Mouse (Mus musculus): ENCODE results near the gene Rhbdd3.
"Not testable (repeated sequence)": the region's sequence is repeated elsewhere in the genome, so short reads cannot be mapped to it uniquely, and the experiment has no call there.

Gene Rhbdd3

DNA sequence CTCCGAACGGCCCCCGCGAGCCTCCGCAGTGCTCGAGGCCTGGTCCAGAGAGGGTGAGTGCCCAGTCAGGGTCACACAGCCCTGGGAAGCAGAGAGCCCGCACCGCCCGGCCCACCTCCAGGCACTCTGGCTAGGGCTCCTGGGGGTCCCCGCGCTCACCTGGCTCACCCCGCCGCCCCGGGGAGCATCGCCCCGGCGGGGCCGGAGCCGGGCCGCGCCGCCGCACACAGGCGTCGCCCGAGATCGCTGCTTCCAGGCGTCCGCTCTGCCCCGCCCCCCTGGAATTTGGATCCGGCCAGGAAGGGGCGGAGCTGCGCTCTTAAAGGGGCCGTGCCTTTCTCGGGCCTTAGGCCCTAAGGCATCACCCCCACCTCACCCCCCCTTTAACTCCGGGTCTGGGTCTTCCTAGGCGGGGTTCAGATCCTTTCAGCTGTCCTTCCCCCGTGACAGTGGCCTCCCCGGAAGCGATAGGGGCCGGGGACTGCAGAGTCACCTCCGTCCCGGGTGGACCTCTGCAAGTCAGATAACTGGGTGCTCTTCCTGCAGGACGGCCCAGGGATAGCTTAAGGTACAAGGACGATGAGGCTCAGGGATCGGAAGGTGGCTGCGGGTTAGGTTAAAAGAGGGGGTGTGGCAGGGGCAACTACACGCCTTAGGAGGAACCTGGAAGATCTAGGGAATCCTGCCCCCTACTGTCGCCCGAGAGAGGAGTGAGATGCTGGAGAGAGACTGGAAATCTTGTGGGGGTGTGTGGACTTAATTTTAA is 33.5 kb upstream of the Rhbdd3 start, which contains the start of gene Gas2l1:
TSS of gene Gas2l1 (minus strand) at position 272 of the 766 bp plus-strand sequence.
- peak; percentile 87 to 92 for DNase-seq

DNA sequence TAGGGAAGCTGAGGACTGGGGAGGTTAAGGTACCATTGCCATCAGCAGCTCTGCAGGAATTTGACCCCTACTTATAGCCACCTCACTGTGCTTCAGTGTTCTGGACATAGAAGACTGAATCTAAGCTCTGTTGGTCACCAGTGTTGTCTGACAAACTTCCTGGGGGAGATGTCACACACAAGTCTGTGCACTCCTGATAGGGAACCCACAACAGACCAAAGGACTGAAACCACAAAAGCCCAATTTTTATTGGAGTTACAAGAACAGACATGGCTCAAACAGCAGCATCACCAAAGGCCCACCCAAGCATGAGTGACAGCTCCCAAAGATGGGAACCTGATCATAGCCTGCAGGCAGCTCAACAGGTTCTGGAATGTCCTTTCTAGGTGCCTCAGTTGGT is 31.7 kb upstream of the Rhbdd3 start:
- DNase-seq, result no peak

DNA sequence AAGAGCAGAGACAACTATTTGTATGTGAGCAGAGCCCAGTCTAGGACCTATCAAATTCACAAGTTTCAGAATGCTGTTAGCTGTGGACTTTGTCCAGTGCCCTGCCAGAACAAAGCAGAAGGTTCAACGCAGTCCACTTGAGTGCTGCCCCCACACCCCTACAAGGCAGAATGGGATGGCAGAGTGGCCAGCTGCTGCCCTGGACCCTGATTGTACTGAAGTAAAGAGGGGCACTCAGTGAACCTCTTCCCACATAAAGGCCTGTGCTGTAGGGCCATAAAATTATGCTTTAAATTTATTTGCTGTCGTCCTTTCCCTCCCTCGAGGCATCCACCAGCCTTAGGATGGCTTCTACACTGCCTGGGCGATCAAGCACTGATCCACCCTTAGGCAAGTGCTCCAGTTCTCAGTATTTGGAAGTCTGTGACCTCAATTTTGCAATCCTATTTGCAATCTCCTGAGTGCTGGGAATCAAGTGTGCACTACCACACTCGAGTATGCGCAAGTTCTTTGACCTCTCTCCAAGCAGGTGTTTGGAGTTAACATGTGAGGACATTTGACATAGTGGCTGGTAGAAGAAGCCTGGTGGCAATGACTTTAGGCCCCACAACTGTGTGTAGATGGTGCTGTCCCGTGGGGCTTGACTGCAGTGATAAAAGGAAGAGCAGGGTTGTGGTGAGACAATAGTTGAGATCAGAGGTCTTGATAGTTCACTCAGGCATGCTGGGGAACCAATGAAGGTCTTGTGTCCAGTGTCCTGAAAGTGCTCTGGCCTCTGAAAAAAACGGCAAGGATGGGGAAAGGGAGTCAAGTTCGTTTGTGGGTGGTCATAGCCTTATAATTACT is 30.4 kb upstream of the Rhbdd3 start:
- no peak for DNase-seq

DNA sequence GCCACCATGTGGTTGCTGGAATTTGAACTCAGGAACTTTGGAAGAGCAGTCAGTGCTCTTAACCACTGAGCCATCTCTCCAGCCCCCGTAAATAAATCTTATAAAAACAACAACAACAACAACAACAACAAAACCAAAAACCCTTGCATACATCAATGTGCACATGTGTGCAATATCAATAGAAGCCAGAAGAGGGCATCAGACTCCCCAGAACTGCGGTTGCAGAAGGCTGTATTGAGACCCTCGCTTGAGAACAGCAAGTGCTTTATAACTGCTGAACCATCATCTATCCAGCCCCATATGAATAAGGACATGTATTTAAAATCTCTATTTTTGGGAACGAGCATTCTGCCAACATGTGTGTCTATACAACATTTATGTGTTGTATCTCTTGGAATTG is 23.8 kb upstream of the Rhbdd3 start:
- no peak for DNase-seq

DNA sequence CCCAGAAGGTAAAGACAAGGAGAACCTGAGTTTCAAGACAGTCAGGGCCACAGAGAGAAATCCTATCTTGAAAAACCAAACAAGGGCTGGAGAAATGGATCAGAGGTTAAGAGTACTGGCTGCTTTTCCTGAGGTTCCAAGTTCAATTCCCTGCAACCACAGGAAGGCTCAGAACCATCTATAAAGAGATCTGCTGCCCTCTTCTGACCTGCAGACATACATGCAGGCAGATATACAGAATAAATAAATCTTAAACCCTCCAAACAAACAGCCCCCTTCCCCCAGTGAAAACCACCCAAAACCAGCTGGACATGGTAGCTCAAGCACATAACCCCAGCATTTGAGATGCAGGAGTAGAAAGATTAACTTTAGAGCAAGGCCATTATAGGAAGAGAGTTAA is 23.0 kb upstream of the Rhbdd3 start:
- DNase-seq, result no peak

DNA sequence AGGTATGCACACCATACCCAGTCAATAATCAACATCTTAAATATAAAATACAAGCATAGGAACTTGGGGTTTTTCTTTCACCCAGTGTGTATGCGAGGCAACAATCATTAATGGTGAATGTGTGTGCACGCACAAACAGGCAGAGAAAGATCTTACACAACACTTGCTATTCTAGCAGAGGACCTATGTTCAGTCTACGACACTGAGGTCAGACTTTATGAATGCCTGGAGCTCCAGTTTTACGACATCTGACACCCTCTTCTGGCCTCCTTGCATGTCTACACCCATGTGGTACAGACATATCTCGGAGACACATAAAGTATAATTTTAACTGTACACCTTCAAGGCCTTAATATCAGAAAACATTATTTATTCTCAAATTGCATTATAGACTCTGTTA is 21.9 kb upstream of the Rhbdd3 start:
- not testable (repeated sequence) for DNase-seq

DNA sequence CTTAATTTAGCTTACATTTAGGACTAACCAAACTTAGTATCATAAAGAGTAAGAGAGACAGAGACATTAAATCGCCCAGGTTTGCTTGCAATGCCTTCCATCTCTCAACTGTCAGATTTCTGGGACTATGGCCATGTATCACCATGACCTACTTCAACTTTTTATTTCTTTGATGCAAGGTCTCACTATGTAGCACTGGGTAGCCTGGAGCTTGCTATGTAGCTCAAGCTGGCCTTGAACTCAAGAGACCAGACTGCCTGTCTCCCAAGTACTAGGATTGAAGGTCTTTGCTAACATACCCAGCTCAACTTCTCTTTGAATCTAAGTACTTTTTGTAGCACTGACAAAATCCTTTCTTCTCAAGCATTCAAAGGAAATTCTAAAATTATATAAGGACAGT is 9.6 kb upstream of the Rhbdd3 start:
- no peak for DNase-seq

DNA sequence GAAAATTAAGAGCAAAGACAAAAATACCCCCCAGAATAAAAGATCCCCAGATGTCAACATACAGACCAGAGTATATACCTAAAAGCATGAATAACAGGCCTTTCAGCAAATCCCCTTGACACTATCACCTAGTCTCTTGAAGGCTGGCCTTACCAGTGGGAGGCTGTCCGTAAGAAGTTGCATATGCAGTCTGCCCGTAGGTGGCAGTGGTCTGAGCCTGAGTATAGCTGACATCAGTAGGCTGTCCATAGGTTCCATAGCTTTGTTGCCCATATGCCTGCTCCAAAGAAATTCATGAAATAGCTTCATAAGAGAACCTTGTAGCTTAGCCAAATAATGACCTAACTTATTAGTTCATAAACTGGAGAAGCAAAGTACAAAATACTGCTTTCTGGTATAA is 7.0 kb upstream of the Rhbdd3 start:
- no peak for DNase-seq

DNA sequence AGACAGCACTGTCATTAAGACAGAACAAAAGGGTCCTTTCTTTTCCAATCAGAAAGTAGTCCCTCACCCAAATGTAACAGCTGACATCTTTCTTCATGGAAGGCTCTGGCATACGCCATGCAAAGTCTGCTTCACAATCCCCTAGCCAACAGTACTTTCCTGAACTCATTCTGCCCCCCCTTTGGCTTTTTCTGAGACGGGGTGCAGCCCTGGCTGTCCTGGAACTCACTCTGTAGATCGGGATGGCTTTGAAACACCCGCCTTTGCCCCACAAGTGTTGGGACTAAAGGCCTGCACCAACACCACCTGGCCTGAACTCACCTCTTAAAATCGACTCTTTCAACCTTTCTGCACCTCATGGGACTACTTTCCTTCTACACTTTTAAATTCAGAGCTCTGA is 2.8 kb upstream of the Rhbdd3 start:
- no peak for DNase-seq

DNA sequence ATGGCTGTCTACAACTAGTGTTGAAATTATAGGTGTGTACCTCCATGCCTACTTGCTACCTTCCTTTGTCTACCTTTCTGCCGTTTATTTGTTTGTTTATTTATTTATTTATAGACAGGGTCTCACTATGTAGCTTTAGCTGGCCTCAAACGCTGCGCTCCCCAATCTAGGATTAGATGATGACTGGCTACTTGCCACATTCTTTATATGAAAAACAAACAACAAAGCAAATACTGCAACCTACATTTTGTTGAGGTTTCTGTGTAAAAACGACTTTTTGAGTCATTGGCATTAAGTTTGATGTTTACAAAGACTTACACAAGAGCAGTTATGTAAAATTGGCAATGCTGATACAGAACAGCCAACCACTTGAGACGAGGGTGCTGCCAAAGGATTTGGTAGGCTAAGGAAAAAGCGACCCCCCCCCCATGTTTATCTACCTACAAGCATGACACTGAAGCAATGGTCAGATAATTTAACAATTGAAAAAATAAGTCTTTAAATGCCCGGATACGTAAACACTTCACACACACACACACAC is 2.2 kb upstream of the Rhbdd3 start:
- no peak for DNase-seq

DNA sequence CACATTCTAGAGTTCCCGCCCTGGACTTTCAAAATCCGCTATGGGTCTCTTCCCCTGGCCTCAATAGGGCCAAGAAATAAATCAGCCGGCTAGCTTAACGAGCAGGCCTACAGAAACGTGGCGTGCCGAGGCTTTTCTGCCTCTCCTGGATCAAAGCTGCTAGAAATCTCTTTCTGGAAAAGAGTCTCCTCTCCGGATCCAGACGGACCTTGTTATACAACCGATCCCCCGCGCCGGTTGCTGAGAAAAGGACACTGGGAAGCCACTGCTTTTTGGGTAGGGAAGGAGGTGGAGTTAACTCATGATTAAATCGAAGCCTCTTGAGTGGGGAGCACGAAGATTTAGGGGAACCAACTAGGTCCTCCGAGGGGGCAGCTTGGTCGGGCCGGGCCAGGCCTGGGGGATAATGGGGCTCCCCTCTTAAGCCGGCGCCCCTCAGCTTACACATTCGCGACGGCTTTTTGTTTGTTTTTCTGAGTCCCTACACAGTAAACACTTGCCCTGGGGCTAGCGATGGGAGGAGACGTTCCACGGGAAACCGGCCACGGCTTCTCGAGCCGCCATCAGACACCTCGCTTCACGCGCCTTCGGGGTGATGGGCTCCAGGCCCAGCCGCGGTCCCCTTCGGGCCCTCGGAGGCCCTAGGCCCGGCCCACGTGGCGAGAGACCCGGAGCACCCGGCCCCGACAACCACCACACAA is 541 bp upstream of the Rhbdd3 start:
- peak; percentile 61 to 65 for DNase-seq

DNA sequence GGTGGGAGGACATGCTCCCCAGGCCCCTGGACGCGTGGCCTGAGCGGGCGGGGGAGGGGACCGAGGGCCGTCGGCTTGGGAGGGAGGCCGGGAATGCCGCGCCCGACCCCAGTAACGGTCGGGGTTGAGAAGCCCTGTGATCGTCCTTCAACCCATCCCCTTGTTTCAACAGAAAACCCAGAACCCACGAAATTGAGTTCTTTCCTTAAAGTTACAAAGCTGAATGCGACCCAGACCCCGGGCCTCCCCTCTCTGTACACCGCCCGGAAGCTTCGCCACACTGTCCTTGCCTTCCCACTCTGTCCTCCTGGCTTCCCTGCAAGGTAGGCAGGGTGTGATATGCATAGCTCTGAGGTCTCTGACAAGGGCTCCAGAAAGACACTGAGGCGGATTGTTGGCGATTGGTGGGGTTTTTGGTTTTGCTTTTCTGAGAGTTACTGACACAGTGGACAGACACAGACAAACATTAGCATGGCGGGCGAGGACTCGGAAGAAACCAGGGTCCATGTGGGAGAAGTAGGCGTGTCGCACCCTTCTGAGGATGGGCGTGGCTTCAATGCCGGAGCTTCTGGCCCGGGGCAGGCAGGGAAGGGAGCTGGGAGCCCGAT is 954 bp downstream of the Rhbdd3 start:
- DNase-seq, result peak; percentile 73 to 80

- DNase-seq, result no peak
Measured at GRCm38 (mm10) chr11:5100283-5100682, 1.6 kb downstream of the Rhbdd3 start.

DNA sequence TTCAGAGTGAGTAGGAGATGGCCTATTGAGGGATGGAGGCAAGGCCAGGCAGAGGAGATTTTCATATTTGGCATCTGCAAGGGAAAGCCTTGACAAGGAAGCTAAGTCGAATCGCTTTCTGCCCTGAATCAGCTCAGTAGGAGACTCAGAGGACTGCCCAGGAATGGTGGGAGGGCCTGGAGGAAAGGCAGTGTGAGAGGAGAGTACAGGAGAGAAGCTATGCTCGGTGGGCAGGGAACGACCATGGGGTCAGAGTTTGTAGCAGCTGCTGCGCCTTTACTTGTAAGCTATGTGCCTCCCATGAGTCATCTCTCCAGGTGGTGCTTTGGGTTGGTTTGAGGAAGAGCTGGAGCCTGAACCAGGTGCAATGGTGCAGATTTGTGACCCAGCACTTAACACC is 2.1 kb downstream of the Rhbdd3 start:
- no peak for DNase-seq

DNA sequence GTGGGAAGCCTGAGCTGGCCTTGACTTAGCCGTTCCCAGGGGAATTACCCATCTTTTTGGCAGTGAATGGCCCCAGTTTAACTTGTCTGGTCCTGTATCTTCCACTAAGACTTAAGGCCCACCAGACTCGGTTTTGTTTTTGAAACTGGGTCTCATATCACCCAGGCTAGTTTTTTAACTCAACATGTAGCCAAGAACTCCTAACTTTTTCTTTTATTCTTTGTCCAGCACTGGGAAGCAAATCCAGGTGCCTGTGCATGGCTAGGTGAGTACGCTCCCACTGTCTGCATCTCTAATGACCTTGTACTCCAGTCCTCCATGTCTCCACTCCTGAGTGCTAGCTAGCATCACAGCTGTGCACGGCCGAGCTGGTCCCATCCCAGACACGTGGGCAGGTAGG is 2.9 kb downstream of the Rhbdd3 start:
- no peak for DNase-seq

DNA sequence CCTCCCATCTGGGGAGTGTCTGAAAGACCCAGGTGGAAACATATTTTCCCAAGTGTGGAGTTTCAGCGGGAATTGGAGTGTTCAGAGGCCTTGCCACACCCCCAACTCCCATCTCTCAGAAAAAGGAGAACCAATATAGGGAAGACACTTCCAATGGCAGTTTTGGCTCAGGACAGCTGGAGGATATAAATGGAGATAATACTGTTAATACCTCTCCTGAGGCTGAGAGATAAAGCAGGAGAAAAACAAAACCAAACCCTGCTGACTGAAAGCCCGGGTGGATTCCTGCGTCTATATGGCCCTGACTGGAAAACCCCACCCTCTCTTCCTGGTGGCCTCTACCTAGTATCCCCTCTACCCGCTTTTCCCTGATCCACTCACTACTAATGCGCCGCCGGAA is 3.7 kb downstream of the Rhbdd3 start:
- DNase-seq, result no peak

- DNase-seq, result no peak
Measured at GRCm38 (mm10) chr11:5103986-5104509, 5.3 kb downstream of the Rhbdd3 start.

GRCm38 (mm10) chr11:5109441-5109840 is 10.7 kb downstream of the Rhbdd3 start:
- DNase-seq, result no peak

DNA sequence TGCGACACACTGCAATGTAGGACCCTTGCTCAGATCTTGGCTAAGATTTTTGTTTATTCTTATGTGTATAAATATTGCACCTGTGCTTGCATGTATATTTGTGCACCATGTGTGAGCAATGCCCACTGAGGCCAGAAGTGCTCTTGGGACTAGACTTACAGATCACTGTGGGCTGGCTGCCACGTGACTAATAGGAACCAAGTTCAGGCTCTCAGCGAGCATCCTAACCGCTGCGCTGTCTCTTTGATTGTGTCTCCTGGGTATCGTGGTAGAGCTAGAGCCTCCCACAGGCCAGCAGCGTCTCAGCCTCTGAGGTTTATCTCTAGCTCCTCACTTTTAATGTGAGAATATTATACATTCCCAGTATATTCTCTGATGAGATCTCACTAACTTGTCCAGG is 14.9 kb downstream of the Rhbdd3 start:
- no peak for DNase-seq

DNA sequence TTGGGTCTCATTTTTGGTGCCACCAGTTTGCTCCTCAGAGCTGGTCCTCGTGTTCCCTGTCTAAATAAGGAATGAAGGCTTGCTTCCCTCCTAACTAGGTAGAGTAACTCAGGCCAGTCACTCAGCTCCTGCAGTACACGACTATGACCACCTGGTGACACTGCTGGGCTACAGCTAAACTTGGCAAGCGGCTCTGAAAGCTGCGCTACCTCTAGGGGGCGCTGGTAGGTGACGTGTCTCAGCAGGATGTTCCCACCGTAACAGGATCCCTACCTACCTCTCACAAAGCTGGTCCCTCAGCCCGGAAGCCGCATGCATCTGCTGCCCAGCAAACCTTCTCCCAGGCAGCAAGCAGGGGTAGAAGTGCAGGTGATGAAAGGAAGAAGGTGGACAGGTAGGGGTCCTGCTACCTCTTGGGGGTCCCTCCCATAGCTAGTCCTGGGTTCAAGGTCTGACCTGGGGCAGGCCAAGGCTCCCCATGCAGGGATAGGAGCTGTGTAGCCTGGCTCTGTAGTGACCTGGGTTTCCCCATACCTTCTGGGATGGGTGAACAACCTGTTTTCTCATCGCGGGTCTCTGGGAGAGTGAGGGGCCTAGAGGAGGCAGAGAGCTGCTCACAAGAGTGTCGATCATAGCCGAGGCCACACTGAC is 16.3 kb downstream of the Rhbdd3 start:
- peak; percentile 74 to 83 for DNase-seq

DNA sequence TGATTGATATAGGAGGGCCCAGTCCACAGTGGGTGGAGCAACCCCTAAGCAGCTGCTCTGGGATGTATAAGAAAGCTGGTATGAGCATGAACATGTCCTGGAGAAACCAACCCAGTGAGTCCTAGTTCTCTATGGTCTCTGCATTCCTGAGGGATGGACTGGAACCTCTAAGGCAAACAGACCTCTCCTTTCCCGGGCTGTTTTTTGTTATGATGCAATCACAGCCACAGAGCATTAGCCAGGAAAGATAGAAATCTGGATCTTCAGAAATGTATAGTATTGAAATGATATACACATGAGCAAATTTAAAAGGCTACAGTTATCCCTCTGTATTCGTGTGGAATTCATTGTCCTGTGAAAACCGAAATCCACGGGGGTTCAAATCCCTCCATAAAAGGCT is 27.0 kb downstream of the Rhbdd3 start:
- no peak for DNase-seq

DNA sequence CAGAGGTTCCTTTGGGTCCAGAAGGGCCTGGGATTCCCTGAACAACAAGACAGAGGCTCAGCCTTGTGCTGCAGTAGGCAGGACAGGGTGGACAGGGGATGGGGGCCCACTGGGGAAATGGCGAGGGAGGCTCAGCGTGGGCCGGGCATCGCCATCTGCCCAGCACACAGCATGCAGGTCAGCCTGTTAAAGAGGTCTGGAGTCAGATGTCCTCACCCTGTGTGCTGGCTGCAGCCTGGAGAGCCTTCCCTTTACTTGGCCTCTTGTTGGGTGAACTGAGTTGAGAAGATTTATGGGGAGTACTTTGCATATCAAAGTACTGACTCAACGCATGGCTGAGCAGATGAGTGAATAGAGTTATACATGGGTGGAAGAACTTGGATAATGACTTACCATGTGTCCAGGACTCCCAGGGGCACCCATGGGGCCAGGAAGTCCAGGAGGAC is 30.3 kb downstream of the Rhbdd3 start:
- DNase-seq, result peak; percentile 32 to 40
